Mouse (Mus musculus) liver, embryonic 11.5 days (tissue): ENCODE data around the gene Stkld1. TPM values are rescaled to one million over a fixed set of nuclear protein-coding genes. Genes with fewer than 3 reads are reported as not detected.

Experiments
- ATAC-seq: fragments of 200-750 bp; cut with Nextera tagmentation; replicated peaks from 2 replicates; pipeline ENCODE4 v1.8.0; 2017; ENCODE audit warnings: moderate number of reproducible peaks, mild to moderate bottlenecking, moderate TSS enrichment, moderate library complexity; ENCODE audit not compliant: low FRiP score
- DNase-seq: peaks from one replicate; pipeline ENCODE4 v3.0.0-alpha.2; 2017; ENCODE audit warnings: low spot score
- H3K27ac ChIP-seq: fragments of 300-500 bp; sonication (generic); 2 replicates; pipeline ENCODE4 v1.5.1; 2014; ENCODE audit warnings: mild to moderate bottlenecking, low read depth, low read length, control low read depth
- H3K27me3 ChIP-seq: fragments of 300-500 bp; sonication (generic); replicated peaks from 2 replicates; pipeline ENCODE4 v1.6.1; 2014; ENCODE audit warnings: low read length, mixed read lengths; ENCODE audit not compliant: control insufficient read depth, insufficient read depth
- H3K36me3 ChIP-seq: fragments of 300-500 bp; sonication (generic); 2 replicates; pipeline ENCODE4 v1.6.1; 2014; ENCODE audit warnings: mild to moderate bottlenecking, low read length, moderate library complexity, mixed read lengths; ENCODE audit not compliant: control insufficient read depth, insufficient read depth
- H3K4me1 ChIP-seq: fragments of 300-500 bp; sonication (generic); replicated peaks from 2 replicates; pipeline ENCODE4 v1.6.1; 2014; ENCODE audit warnings: low read length, mixed read lengths; ENCODE audit not compliant: control insufficient read depth, insufficient read depth
- H3K4me2 ChIP-seq: fragments of 300-500 bp; sonication (generic); 2 replicates; pipeline ENCODE4 v1.6.1; 2014; ENCODE audit warnings: mild to moderate bottlenecking, control low read depth, moderate library complexity
- H3K4me3 ChIP-seq: fragments of 300-500 bp; sonication (generic); 2 replicates; pipeline ENCODE4 v1.5.1; 2014; ENCODE audit warnings: low read depth, low read length, control low read depth
- H3K9ac ChIP-seq: fragments of 300-500 bp; sonication (generic); 2 replicates; pipeline ENCODE4 v1.6.1; 2014; ENCODE audit warnings: low read depth, low read length, control low read depth
- H3K9me3 ChIP-seq: fragments of 300-500 bp; sonication (generic); 2 replicates; pipeline ENCODE4 v1.6.1; 2016; ENCODE audit warnings: low read length, inconsistent platforms, mixed read lengths; ENCODE audit not compliant: control insufficient read depth
- WGBS: fragments of 180-500 bp; shearing (Covaris S2); extraction: QIAGEN DNeasy Blood & Tissue Kit; methylation state at CpG from one replicate; pipeline ENCODE4 v1.1.7; 2014; 5-methylcytosine and 5-hydroxymethylcytosine counted together
- polyA plus RNA-seq: library from polyadenylated mRNA; unstranded; fragments of >200 nt; fragmentation: Nextera tagmentation; extraction: Ambion mirVana; gene quantifications from 2 replicates; pipeline ENCODE4 v1.2.1, GENCODE M21; 2014

The Stkld1 gene
- polyA plus RNA-seq, 1 experiment from 2014 or later: 0.16 TPM

DNA sequence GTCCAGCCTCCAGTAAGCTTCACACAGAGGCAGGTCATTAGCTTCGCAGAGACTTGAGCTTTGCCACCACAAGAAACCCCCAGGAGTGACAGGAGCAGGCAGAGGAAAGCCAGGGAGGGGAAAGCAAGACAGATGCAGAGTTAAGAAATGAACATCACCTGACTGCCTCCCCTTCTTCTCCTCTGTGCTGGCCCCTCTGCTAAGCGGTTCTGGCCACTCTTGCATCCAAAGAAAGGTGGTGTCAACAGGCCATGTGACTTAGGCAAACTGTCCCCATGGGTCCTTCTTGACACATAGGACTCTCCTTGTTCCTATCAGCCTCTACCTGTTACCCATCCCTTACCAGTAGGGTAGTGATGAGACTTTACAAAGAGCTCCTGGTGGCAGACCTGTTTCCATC lies 27.9 kb upstream of the Stkld1 start:
- H3K9ac ChIP-seq: no peak overlapping the region
- peaks cover 26% of the 10 kb centered on the region for H3K4me1 ChIP-seq
- no peaks in the 10 kb centered on the region for H3K9me3 ChIP-seq
- no peak overlapping the region for H3K4me2 ChIP-seq
- DNase-seq: no peak
- no peaks in the 10 kb centered on the region for H3K27me3 ChIP-seq
- 93% methylated on average over 2 of the region's 2 CpGs for WGBS
- H3K27ac ChIP-seq: no peak overlapping the region
- no peak for ATAC-seq
- no peak overlapping the region for H3K4me3 ChIP-seq
- peaks cover 26% of the 10 kb centered on the region for H3K36me3 ChIP-seq

DNA sequence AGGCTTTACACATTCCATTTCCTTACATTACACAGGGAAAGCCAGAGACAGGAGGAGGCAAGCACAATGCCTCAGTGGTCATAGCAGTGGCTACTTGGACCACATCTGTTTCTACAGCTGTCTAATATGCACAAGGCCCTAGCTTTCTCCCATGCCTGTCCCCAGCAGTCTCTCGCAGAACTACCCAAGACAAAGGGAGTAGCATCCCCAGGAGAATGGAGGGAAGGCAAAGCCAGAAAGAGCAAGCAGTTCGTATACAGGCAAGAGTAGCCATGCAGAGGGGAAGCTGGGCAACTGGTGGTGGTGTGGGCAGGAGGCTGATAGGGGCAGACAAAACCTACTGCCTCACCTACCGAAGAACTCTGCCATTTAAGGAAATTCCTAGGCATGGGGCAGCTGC lies 27.4 kb upstream of the Stkld1 start:
- Histone ChIP-seq H3K4me2 (no peak overlapping the region), H3K9ac (peak overlapping the region; percentile 21; the same call in 1 of the 2 replicates), H3K4me3 (no peak overlapping the region; the same call in 1 of the 2 replicates), H3K4me1 (peaks cover 21% of the 10 kb centered on the region), H3K36me3 (peaks cover 25% of the 10 kb centered on the region), H3K27me3 (no peaks in the 10 kb centered on the region), H3K27ac (no peak overlapping the region), H3K9me3 (no peaks in the 10 kb centered on the region)
- ATAC-seq: no peak
- no peak for DNase-seq
- WGBS: 91% methylated on average over 3 of the region's 3 CpGs

DNA sequence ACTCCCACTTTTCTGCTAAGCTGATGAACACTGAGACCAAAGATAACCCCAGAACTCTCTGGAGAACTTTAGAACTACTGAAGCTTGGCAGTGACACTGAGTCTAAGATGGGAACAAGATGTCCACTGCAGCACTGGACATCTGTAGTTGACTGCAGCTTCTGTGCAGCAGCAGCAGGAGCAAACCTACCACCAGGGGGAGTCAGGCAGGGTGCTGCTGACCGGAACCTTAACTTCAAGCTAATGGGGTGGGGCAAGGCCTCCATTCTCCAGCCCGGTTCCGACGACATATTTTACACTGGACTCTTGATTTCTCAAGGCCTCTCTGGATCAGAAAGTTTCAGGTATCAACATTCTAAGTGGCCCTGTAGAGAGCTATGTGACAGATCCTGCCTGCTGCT lies 26.7 kb upstream of the Stkld1 start:
- H3K27ac ChIP-seq: no peak overlapping the region
- DNase-seq (no peak), ATAC-seq (no peak)
- H3K27me3 ChIP-seq: no peaks in the 10 kb centered on the region
- peaks cover 17% of the 10 kb centered on the region for H3K4me1 ChIP-seq
- H3K9me3 ChIP-seq: no peaks in the 10 kb centered on the region
- WGBS: 55% methylated on average over 4 of the region's 4 CpGs
- peaks cover 29% of the 10 kb centered on the region for H3K36me3 ChIP-seq
- no peak overlapping the region for H3K9ac ChIP-seq
- H3K4me2 ChIP-seq: no peak overlapping the region
- H3K4me3 ChIP-seq: no peak overlapping the region

DNA sequence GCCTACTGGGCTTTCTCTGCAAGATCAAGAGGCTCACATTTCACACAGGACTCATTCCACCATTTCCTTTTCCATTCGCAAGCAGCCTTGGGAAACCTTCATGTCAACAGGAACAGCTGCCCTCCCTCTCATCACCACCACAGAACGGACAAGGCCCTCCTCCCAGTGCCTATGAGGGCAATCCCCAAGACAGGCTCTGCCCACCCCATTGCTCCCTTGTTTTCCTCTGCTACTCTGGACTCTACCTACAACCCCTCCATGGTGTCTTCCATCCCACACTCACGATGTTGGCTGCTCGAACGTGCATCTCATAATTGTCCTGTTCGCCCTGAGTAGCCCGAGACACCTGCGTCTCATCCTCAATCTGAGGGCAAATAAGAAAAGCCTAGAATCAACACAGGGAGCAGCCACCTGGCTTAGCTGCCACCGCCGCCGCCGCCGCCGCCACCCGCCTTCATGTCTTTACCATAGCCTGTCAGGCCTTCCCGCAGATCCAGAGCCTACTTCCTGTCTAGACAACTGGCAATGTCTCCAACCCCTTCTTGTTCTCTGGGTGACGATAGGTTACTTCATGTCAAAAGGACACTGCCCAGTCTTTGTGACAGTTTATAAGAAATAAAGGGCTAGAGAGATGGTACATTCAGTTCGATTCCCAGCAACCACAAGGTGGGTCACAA lies 25.0 kb upstream of the Stkld1 start:
- peak overlapping the region; percentile 8; the same call in 1 of the 2 replicates for H3K27ac ChIP-seq
- ATAC-seq (no peak), DNase-seq (no peak)
- H3K27me3 ChIP-seq: no peaks in the 10 kb centered on the region
- WGBS: 66% methylated on average over 18 of the region's 18 CpGs
- peak overlapping the region; percentile 94 for H3K4me2 ChIP-seq
- H3K9ac ChIP-seq: peak overlapping the region; percentile 87
- H3K4me3 ChIP-seq: peak overlapping the region; percentile 79
- no peaks in the 10 kb centered on the region for H3K9me3 ChIP-seq
- peaks cover 22% of the 10 kb centered on the region for H3K4me1 ChIP-seq
- peaks cover 45% of the 10 kb centered on the region for H3K36me3 ChIP-seq

DNA sequence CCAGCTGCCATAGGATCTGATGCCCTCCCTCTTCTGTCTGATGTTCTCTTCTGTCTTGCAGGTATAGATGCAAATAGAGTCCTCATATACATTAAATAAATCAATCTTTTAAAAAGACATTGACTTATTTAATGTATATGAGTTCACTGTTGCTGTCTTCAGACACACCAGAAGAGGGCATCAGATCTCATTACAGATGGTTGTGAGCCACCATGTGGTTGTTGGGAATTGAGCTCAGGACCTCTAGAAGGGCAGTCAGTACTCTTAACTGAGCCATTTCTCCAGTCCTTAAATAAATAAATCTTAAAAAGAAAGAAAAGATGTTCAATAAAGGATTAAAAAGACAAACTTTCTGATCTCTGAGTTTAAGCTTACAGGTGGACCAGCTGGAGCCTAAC lies 24.5 kb upstream of the Stkld1 start:
- no peak for ATAC-seq
- Histone ChIP-seq H3K36me3 (peaks cover 50% of the 10 kb centered on the region), H3K9ac (peak overlapping the region; percentile 87), H3K4me3 (peak overlapping the region; percentile 79), H3K4me1 (peaks cover 27% of the 10 kb centered on the region), H3K9me3 (no peaks in the 10 kb centered on the region), H3K27ac (peak overlapping the region; percentile 74; the same call in 1 of the 2 replicates), H3K27me3 (no peaks in the 10 kb centered on the region), H3K4me2 (peak overlapping the region; percentile 94)
- DNase-seq: no peak

DNA sequence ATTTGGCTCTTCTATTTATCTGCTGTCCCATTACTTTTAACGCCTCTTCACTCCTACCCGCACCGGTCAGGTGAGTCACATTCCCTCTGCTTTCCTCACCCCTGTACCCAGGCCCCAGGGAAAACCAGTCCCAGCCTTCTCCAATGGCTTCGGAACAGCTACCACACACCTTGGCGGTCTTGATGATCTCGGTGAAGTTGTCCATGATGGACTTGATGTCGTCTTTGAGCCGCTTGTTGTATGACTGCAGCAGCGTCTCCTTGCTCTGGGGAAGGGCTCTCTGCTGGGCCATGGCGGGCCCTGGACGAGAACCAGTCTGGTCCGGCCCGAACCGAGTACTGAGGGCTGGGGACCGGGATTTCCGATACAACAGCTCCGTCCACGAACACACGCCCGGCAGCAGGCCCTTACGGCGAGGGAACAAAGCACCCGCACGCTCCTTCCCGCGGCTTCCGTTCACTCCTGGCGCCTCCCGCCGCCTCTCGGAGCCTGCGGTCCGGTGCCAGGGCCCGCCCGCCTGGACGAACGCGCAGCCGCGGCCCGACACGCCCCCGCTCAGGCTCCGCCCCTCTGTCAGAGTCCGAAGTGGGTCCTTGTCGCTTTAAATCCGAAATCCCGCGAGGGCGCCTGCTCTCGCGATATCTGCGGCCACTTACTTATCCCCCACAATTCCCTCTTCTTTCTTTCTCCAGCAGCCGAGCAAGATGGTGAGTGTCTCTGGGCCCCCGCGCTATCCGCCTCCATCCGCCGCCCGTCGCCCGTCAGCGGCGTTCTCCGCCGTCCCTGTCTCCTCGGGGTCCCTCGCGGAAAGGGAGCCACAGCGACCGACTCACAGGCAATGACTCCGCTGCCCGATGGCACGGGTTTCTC lies 23.5 kb upstream of the Stkld1 start, which contains the start of the genes Med22 and Rpl7a:
Med22 (minus strand) TSS at position 554 of the 870 bp plus-strand sequence.
Rpl7a (plus strand) TSS at position 641 of the 870 bp plus-strand sequence.
- Histone ChIP-seq H3K27me3 (no peaks in the 10 kb centered on the region), H3K9me3 (no peaks in the 10 kb centered on the region), H3K4me1 (peaks cover 36% of the 10 kb centered on the region), H3K4me3 (peak within 1 kb of the TSS; percentile 79), H3K4me2 (peak within 1 kb of the TSS; percentile 96), H3K36me3 (peaks cover 47% of the 10 kb centered on the region), H3K27ac (peak within 1 kb of the TSS; percentile 81), H3K9ac (peak within 1 kb of the TSS; percentile 87)
- peak; percentile 96 for DNase-seq
- peak; percentile 89 for ATAC-seq
- under 1% methylated on average over 74 of the region's 74 CpGs for WGBS

DNA sequence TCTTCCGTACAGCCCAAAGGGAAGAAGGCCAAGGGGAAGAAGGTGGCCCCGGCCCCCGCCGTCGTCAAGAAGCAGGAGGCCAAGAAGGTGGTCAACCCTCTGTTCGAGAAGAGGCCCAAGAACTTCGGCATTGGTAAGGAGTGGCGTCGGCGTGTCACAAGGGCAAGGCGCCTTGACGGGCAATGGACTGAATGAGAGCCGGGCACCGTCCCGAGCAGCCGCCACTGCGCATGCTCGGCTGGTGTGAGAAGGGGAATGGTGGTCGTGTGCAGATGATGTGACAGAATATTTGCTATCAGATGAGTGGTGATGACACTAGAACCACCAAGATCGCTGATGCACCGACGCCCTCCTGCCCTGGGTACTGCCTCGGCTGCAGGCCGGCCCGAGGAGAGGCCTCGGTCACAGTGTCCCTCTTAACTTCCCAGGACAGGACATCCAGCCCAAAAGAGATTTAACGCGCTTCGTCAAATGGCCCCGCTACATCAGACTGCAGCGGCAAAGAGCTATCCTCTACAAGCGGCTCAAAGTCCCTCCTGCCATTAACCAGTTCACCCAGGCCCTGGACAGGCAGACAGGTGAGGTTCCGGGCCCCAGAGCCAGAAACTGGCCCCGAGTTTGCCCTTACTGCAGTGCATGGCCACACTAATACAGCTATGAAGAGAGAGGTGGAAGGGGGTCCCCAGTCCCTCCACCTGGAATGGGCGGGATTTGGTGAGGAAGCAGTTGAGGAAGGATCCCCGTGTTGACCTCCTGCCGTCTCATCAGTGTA lies 22.7 kb upstream of the Stkld1 start:
- Histone ChIP-seq H3K9me3 (no peaks in the 10 kb centered on the region), H3K27me3 (no peaks in the 10 kb centered on the region), H3K27ac (peak overlapping the region; percentile 81), H3K4me2 (peak overlapping the region; percentile 96), H3K36me3 (peaks cover 38% of the 10 kb centered on the region), H3K4me1 (peaks cover 40% of the 10 kb centered on the region), H3K4me3 (peak overlapping the region; percentile 79), H3K9ac (peak overlapping the region; percentile 87)
- DNase-seq (no peak), ATAC-seq (peak; percentile 17)
- WGBS: under 1% methylated on average over 37 of the region's 37 CpGs

DNA sequence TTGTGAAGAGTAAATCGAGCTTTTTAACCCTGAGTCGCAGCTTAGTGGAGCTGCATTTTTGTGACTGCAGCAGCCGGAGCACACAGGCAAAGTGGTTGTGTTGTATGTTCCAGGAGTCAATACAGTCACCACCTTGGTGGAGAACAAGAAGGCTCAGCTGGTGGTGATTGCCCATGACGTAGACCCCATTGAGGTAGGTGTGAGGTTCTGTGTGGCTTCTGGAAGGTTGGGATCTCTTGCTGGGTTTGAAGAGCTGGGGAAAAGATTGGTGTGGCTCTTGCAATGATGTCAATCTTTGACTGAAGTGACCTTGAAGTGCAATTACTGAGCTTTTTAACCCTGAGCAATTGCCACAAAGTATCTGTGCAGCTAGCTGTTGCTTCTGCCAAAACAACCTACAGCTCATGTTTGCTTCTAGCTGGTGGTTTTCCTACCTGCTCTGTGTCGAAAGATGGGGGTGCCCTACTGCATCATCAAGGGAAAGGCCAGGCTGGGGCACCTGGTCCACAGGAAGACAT lies 21.5 kb upstream of the Stkld1 start:
- no peak for ATAC-seq
- H3K36me3 ChIP-seq: peaks cover 33% of the 10 kb centered on the region
- H3K4me3 ChIP-seq: peak overlapping the region; percentile 79
- DNase-seq: no peak
- peak overlapping the region; percentile 96 for H3K4me2 ChIP-seq
- peaks cover 46% of the 10 kb centered on the region for H3K4me1 ChIP-seq
- WGBS: 52% methylated on average over 5 of the region's 5 CpGs
- H3K27me3 ChIP-seq: no peaks in the 10 kb centered on the region
- no peaks in the 10 kb centered on the region for H3K9me3 ChIP-seq
- H3K27ac ChIP-seq: peak overlapping the region; percentile 81
- peak overlapping the region; percentile 87 for H3K9ac ChIP-seq
